Mouse (Mus musculus): ENCODE measurements at regions not wholly inside any gene's neighbourhood (a gene's known extent, or its start where the extent isn't known, plus 50 kb on each side); places are given as distances from the start of the nearest gene placed in this dataset.

GRCm38 (mm10) chr6:117084833-117085500 lies 83.4 kb upstream of the Cxcl12 start:
- Histone ChIP-seq H3K36me3 (ENCODE audit: control insufficient read depth, insufficient read depth) (no peaks in the 10 kb centered on the region), H3K27ac (ENCODE audit: low read depth, low read length) (no peak overlapping the region), H3K4me3 (ENCODE audit: low read depth, low read length) (no peak overlapping the region), H3K27me3 (replicated peaks; ENCODE audit: control insufficient read depth, insufficient read depth, low read length) (no peaks in the 10 kb centered on the region), H3K9me3 (ENCODE audit: control insufficient read depth) (no peaks in the 10 kb centered on the region), H3K4me1 (replicated peaks; ENCODE audit: control insufficient read depth, insufficient read depth, low read length) (no peaks in the 10 kb centered on the region), H3K4me2 (replicated peaks; ENCODE audit: low read depth) (no peak overlapping the region), H3K9ac (ENCODE audit: low read depth, low read length) (no peak overlapping the region)
- ATAC-seq: no peak
- no peak for TF ChIP-seq CTCF (IDR thresholded peaks at IDR 0.05; ENCODE audit: low read depth)
- 64% methylated on average over 13 of the region's 13 CpGs for WGBS

- Histone ChIP-seq H3K4me2 (replicated peaks; ENCODE audit: low read depth) (no peak overlapping the region), H3K4me1 (replicated peaks; ENCODE audit: control insufficient read depth, insufficient read depth, low read length) (no peaks in the 10 kb centered on the region), H3K36me3 (ENCODE audit: control insufficient read depth, insufficient read depth) (no peaks in the 10 kb centered on the region), H3K27me3 (replicated peaks; ENCODE audit: control insufficient read depth, insufficient read depth, low read length) (no peaks in the 10 kb centered on the region), H3K9ac (ENCODE audit: low read depth, low read length) (no peak overlapping the region), H3K9me3 (ENCODE audit: control insufficient read depth) (no peaks in the 10 kb centered on the region), H3K27ac (ENCODE audit: low read depth, low read length) (no peak overlapping the region), H3K4me3 (ENCODE audit: low read depth, low read length) (no peak overlapping the region)
- WGBS: 93% methylated on average over 6 of the region's 6 CpGs
- no peak for ATAC-seq
- no peak for TF ChIP-seq CTCF (IDR thresholded peaks at IDR 0.05; ENCODE audit: low read depth)
Measured at GRCm38 (mm10) chr6:117094742-117095141, 73.6 kb upstream of the Cxcl12 start.

- H3K4me1 ChIP-seq (replicated peaks; ENCODE audit: control insufficient read depth, insufficient read depth, low read length): no peaks in the 10 kb centered on the region
- no peaks in the 10 kb centered on the region for H3K27me3 ChIP-seq (replicated peaks; ENCODE audit: control insufficient read depth, insufficient read depth, low read length)
- H3K36me3 ChIP-seq (ENCODE audit: control insufficient read depth, insufficient read depth): no peaks in the 10 kb centered on the region
- no peak for TF ChIP-seq CTCF (IDR thresholded peaks at IDR 0.05; ENCODE audit: low read depth)
- H3K4me2 ChIP-seq (replicated peaks; ENCODE audit: low read depth): no peak overlapping the region
- WGBS: 60% methylated on average over 10 of the region's 10 CpGs
- H3K4me3 ChIP-seq (ENCODE audit: low read depth, low read length): no peak overlapping the region
- no peak overlapping the region for H3K9ac ChIP-seq (ENCODE audit: low read depth, low read length)
- no peaks in the 10 kb centered on the region for H3K9me3 ChIP-seq (ENCODE audit: control insufficient read depth)
- no peak overlapping the region for H3K27ac ChIP-seq (ENCODE audit: low read depth, low read length)
- no peak for ATAC-seq
Measured at GRCm38 (mm10) chr6:117099871-117100270, 68.5 kb upstream of the Cxcl12 start.

DNA sequence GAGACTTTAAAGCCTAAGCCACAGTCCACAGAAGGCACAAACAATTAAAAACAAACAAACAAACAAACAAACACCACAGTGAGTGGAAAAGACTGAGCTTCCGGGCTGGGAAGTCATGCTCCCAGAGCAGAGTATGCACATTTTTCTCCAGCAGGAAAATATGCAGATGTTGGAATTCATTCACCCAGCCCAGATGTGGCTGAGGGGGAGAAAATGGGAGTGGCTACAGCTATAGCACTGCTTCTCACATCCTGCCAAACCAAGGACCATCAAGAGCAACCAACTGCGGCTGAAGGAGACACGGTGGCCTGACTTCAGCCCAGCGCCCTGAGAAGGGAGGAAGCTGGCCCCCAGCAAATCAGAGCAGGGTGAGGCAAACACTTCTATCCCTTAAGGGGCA lies 65.6 kb upstream of the Cxcl12 start:
- no peak overlapping the region for H3K4me3 ChIP-seq (ENCODE audit: low read depth, low read length)
- no peaks in the 10 kb centered on the region for H3K36me3 ChIP-seq (ENCODE audit: control insufficient read depth, insufficient read depth)
- no peak for ATAC-seq
- no peak overlapping the region for H3K27ac ChIP-seq (ENCODE audit: low read depth, low read length)
- no peaks in the 10 kb centered on the region for H3K9me3 ChIP-seq (ENCODE audit: control insufficient read depth)
- H3K9ac ChIP-seq (ENCODE audit: low read depth, low read length): no peak overlapping the region
- no peaks in the 10 kb centered on the region for H3K4me1 ChIP-seq (replicated peaks; ENCODE audit: control insufficient read depth, insufficient read depth, low read length)
- 64% methylated on average over 4 of the region's 4 CpGs for WGBS
- no peak overlapping the region for H3K4me2 ChIP-seq (replicated peaks; ENCODE audit: low read depth)
- TF ChIP-seq CTCF (IDR thresholded peaks at IDR 0.05; ENCODE audit: low read depth): no peak
- H3K27me3 ChIP-seq (replicated peaks; ENCODE audit: control insufficient read depth, insufficient read depth, low read length): no peaks in the 10 kb centered on the region

DNA sequence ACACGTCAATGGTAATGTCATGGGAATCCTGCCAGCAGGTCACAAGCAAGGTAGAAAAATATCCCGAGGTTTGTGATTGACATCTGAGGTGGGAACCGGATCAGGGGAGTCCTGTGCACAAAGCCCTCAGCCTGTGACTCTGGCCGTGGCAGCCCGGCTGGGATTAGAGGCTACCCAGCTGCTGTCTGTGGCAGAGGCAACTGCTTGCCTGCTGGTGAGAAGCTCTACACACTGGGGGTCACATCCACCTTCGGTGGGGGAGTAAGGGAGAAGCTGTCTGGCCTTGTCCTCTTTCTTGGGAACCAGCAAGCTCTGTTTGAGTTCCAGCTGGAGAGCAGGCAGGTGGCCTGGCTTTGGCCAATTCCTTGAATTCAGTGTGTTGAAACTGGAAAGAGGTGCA lies 64.3 kb upstream of the Cxcl12 start:
- ATAC-seq: no peak
- no peak overlapping the region for H3K4me2 ChIP-seq (replicated peaks; ENCODE audit: low read depth)
- no peaks in the 10 kb centered on the region for H3K4me1 ChIP-seq (replicated peaks; ENCODE audit: control insufficient read depth, insufficient read depth, low read length)
- no peak overlapping the region for H3K27ac ChIP-seq (ENCODE audit: low read depth, low read length)
- no peaks in the 10 kb centered on the region for H3K9me3 ChIP-seq (ENCODE audit: control insufficient read depth)
- 84% methylated on average over 6 of the region's 6 CpGs for WGBS
- no peak for TF ChIP-seq CTCF (IDR thresholded peaks at IDR 0.05; ENCODE audit: low read depth)
- no peaks in the 10 kb centered on the region for H3K36me3 ChIP-seq (ENCODE audit: control insufficient read depth, insufficient read depth)
- H3K4me3 ChIP-seq (ENCODE audit: low read depth, low read length): no peak overlapping the region
- H3K9ac ChIP-seq (ENCODE audit: low read depth, low read length): no peak overlapping the region
- H3K27me3 ChIP-seq (replicated peaks; ENCODE audit: control insufficient read depth, insufficient read depth, low read length): no peaks in the 10 kb centered on the region

- no peak overlapping the region for H3K4me3 ChIP-seq (ENCODE audit: low read depth, low read length)
- ATAC-seq: no peak
Measured at GRCm38 (mm10) chr6:117104463-117104862, 63.9 kb upstream of the Cxcl12 start.

DNA sequence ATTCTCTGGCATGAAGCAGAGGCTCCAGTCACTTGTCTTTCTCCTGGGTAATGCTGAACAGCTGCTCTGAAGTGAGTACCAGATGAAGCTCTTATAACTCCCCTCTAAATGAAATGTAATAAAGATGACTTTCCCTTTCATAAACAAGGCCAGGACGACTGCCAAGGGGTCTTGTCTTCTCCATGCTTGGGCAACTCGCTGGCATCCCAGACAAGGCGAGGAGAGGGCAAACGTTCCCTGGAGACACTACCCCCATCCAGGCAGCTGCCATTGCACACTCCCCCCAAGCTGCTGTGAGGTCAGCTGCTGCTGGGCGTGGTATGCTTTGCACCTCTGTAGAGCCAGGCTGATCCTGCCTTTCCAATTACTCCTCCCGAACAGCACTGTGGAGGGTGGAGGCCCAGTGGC lies 63.1 kb upstream of the Cxcl12 start:
- no peak overlapping the region for H3K4me2 ChIP-seq (replicated peaks; ENCODE audit: low read depth)
- ATAC-seq: no peak
- H3K9me3 ChIP-seq (ENCODE audit: control insufficient read depth): no peaks in the 10 kb centered on the region
- H3K27me3 ChIP-seq (replicated peaks; ENCODE audit: control insufficient read depth, insufficient read depth, low read length): no peaks in the 10 kb centered on the region
- 29% methylated on average over 6 of the region's 6 CpGs for WGBS
- no peaks in the 10 kb centered on the region for H3K36me3 ChIP-seq (ENCODE audit: control insufficient read depth, insufficient read depth)
- TF ChIP-seq CTCF (IDR thresholded peaks at IDR 0.05; ENCODE audit: low read depth): no peak
- no peaks in the 10 kb centered on the region for H3K4me1 ChIP-seq (replicated peaks; ENCODE audit: control insufficient read depth, insufficient read depth, low read length)
- H3K4me3 ChIP-seq (ENCODE audit: low read depth, low read length): no peak overlapping the region
- H3K27ac ChIP-seq (ENCODE audit: low read depth, low read length): no peak overlapping the region
- no peak overlapping the region for H3K9ac ChIP-seq (ENCODE audit: low read depth, low read length)

More at GRCm38 (mm10) chr6:117104463-117104862, 63.9 kb upstream of the Cxcl12 start:
- H3K27ac ChIP-seq (ENCODE audit: low read depth, low read length): no peak overlapping the region
- 63% methylated on average over 2 of the region's 2 CpGs for WGBS
- no peak for TF ChIP-seq CTCF (IDR thresholded peaks at IDR 0.05; ENCODE audit: low read depth)
- no peak overlapping the region for H3K4me2 ChIP-seq (replicated peaks; ENCODE audit: low read depth)
- H3K9ac ChIP-seq (ENCODE audit: low read depth, low read length): no peak overlapping the region
- no peaks in the 10 kb centered on the region for H3K27me3 ChIP-seq (replicated peaks; ENCODE audit: control insufficient read depth, insufficient read depth, low read length)
- no peaks in the 10 kb centered on the region for H3K4me1 ChIP-seq (replicated peaks; ENCODE audit: control insufficient read depth, insufficient read depth, low read length)
- H3K9me3 ChIP-seq (ENCODE audit: control insufficient read depth): no peaks in the 10 kb centered on the region
- no peaks in the 10 kb centered on the region for H3K36me3 ChIP-seq (ENCODE audit: control insufficient read depth, insufficient read depth)

Measured in intestine, postnatal 0 days (tissue).